Mouse (Mus musculus) splenic B cell, adult 2 months (primary cell): Measurements from ENCODE around the gene Atp6v1g3.

Source experiments
- DNase-seq: peaks from one replicate; pipeline ENCODE4 v3.0.0-alpha.2; 2011; ENCODE audit warnings: low read depth, low spot score
- H3K27me3 ChIP-seq: 2 replicates; pipeline ENCODE4 v1.6.1; 2012; ENCODE audit warnings: mild to moderate bottlenecking, low read length, moderate library complexity, mixed read lengths; ENCODE audit not compliant: control insufficient read depth, poor library complexity, insufficient read depth, severe bottlenecking
- H3K36me3 ChIP-seq: 2 replicates; pipeline ENCODE4 v1.6.1; 2012; ENCODE audit warnings: mild to moderate bottlenecking, low read length, moderate library complexity, mixed read lengths; ENCODE audit not compliant: control insufficient read depth, poor library complexity, insufficient read depth, severe bottlenecking

Gene Atp6v1g3

GRCm38 (mm10) chr1:138304141-138304915 lies 30.8 kb downstream of the Atp6v1g3 start:
- Histone ChIP-seq H3K27me3 (no peaks in the 10 kb centered on the region), H3K36me3 (no peaks in the 10 kb centered on the region)
- DNase-seq, result peak; percentile 35

DNA sequence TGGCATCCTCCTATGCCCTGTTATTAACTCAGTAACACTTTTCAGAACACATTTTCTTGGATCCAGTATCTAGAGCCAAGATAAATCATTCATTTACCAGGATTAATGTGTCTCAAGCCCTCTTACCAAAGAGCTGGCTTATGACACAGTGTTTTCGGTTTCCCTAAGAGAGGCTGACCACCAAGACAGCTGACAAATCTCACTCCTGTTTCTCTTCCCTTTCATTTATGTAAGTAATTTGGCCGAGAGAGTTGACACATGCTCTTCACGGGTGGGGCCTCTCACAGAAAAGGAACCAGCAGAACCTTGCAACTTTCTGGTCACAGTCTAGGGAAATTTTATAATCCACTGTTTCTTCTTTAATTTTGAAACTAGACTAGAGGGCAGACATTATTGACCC lies 49.1 kb downstream of the Atp6v1g3 start:
- Histone ChIP-seq H3K27me3 (no peaks in the 10 kb centered on the region), H3K36me3 (no peaks in the 10 kb centered on the region)
- peak; percentile 56 for DNase-seq

DNA sequence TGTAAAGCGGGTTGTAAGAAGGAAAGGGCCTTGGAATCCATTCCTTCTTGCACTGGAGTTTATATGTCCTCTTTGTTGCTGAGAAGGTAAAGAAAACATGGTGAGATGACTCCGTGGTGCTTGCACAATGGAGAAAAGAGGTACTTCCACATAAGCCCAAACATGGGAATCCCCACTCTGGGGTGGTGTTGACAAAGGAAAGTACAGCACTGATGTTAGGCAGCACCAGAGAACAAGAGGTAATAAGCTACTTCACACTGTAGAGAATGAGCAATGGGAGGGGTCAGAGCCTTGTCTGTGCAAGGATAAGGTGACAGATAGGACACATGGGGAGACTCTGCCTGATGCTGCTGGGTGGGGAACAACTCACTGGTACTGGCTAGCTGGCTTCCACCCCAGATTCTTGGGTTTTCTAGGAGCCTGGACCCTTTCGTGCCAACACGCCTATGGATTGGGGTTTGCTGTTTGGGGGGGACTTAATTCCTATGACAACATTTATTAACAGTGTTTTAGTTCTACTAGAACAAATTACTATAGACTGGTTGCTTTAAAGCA lies 49.6 kb downstream of the Atp6v1g3 start:
- peak; percentile 59 for DNase-seq
- no peaks in the 10 kb centered on the region for H3K36me3 ChIP-seq

GRCm38 (mm10) chr1:138326091-138326490 lies 52.6 kb downstream of the Atp6v1g3 start:
- Histone ChIP-seq H3K27me3 (no peaks in the 10 kb centered on the region), H3K36me3 (no peaks in the 10 kb centered on the region)

More for the DNA sequence above, 49.6 kb downstream of the Atp6v1g3 start:
- H3K27me3 ChIP-seq, result no peaks in the 10 kb centered on the region

GRCm38 (mm10) chr1:138326566-138326965 lies 53.0 kb downstream of the Atp6v1g3 start:
- H3K27me3 ChIP-seq, result no peaks in the 10 kb centered on the region
- H3K36me3 ChIP-seq, result no peaks in the 10 kb centered on the region
- no peak for DNase-seq

More at GRCm38 (mm10) chr1:138326091-138326490, 52.6 kb downstream of the Atp6v1g3 start:
- DNase-seq, result no peak

DNA sequence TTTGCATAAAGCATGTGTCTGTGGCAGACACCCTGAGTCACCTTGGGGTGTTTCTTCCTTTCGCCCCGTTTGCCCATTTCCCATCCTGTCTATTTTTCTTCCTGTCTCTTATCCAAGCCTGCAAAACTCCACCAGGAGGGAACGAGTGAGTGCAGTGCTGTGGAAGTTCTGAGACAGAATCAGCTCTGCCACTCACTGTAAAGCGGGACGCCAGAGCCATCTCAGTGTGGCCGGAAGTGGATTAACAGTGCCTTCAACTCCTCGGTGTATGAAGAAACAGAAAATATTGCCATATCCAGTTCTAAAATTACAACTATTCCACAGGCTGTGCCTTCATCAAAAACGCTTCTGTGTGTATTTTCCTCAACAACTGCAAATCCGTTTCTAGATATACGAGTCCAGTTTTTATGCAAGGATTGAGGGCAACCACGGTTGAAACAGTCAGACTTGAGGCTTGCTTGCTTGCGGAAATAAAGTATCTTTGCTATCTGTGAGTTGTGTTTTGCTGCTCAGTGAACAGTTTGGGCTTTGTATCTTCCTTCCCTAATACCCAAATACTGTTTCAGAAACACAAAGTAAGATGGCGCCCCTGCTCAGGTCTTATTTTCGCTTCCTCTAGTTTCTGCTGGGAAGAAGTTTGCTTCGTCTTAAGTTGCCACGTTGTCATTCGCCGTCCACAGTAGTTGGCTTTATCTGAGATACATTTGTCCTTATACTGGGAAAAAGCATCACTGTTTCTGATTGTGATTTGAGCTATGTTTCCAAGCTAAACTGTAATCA lies 54.1 kb downstream of the Atp6v1g3 start:
- peak; percentile 35 for DNase-seq
- Histone ChIP-seq H3K27me3 (no peaks in the 10 kb centered on the region), H3K36me3 (no peaks in the 10 kb centered on the region)

DNA sequence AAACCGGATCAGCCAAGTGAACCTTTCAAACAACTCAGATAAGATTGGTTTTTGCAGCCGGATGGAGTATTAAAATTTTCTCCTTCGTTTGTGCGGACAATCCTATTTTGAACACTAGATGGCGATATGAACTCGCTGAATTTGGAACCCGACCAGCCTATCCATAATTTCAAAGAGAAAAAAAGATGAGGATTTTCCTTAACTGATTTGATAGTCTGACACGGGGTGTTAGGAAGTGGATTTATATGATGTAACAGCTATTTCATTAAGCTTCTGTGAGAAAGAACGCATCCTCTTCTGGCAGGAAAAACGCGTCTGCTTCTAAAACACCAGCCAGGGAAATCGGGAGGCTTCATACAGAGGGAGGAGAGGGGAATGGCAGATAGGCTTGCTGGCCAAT lies 54.8 kb downstream of the Atp6v1g3 start:
- no peaks in the 10 kb centered on the region for H3K27me3 ChIP-seq
- peak; percentile 70 for DNase-seq
- H3K36me3 ChIP-seq, result no peaks in the 10 kb centered on the region

DNA sequence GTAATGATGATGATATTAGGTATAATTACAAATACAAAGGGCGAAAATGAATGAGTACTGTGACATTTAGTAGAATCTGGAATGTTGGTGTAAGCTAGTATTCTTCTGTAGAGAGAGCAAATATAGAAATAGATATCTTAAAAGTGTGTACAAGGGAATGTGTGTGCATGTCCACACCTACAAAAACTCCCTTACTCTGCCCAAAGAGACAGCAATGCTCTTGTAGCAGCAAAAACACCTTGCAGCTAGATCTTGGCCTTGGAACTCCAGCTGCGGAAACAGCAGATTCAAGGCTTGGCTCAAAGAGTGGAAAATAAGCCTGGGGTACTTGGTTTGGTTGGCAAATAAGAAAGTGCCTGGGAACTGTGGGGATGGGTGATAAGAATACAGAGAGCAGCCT lies 57.0 kb downstream of the Atp6v1g3 start:
- no peak for DNase-seq
- Histone ChIP-seq H3K36me3 (no peaks in the 10 kb centered on the region), H3K27me3 (no peaks in the 10 kb centered on the region)

GRCm38 (mm10) chr1:138331596-138331995 lies 58.1 kb downstream of the Atp6v1g3 start:
- DNase-seq, result no peak
- no peaks in the 10 kb centered on the region for H3K27me3 ChIP-seq
- H3K36me3 ChIP-seq, result no peaks in the 10 kb centered on the region

- no peaks in the 10 kb centered on the region for H3K36me3 ChIP-seq
- no peak for DNase-seq
- H3K27me3 ChIP-seq, result no peaks in the 10 kb centered on the region
These were observed 61.2 kb downstream of the Atp6v1g3 start for GRCm38 (mm10) chr1:138334701-138335100.

GRCm38 (mm10) chr1:138337417-138337816 lies 63.9 kb downstream of the Atp6v1g3 start:
- H3K36me3 ChIP-seq, result no peaks in the 10 kb centered on the region
- no peak for DNase-seq
- H3K27me3 ChIP-seq, result no peaks in the 10 kb centered on the region
